Mouse (Mus musculus) fibroblast of lung, adult 2 months (primary cell): Measurements from ENCODE around the gene Il31.
"Not testable (repeated sequence)": the region's sequence is repeated elsewhere in the genome, so short reads cannot be mapped to it uniquely, and the experiment has no call there.

Experiments used
- DNase-seq: peaks from one replicate; pipeline ENCODE4 v3.0.0-alpha.2; 2011; ENCODE audit warnings: low read depth

Gene Il31

DNA sequence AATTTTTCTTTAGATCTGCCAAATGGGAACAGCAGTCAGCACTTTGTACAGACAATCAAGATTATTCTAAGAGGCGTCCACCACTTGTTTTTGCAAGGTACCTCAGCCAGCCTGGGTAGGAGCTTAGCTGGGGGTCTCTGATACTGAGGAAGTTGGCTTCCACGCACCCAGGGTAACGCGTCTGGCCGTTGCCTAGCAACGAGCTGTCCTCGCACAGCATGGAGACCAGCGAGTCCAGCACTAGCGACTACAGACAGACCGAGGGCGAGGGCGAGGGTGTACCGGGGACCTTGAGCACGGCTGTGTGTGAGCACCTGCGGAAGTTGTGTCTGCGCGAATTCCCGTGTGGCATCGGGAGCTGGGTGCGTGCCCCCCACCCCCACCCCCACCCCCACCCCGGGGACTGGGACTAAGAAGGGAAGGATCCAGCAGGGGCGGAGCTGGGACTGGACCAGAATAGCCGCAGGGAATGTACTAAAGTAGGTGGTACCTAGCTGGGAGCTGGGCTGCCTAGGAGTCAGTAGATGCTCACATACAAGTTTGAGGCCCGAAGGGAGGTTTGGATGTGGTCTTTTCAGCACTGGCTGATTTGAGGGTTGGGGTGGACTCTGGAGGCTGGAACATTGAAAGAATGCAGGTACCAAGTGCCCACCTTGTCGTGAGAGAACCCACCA, at the start of gene Il31, which contains the start of gene Lrrc43:
Gene Il31 (minus strand): TSS at position 378 of the 674 bp plus-strand sequence.
Gene Lrrc43 (plus strand): TSS at position 194 of the 674 bp plus-strand sequence.
- DNase-seq, result no peak

DNA sequence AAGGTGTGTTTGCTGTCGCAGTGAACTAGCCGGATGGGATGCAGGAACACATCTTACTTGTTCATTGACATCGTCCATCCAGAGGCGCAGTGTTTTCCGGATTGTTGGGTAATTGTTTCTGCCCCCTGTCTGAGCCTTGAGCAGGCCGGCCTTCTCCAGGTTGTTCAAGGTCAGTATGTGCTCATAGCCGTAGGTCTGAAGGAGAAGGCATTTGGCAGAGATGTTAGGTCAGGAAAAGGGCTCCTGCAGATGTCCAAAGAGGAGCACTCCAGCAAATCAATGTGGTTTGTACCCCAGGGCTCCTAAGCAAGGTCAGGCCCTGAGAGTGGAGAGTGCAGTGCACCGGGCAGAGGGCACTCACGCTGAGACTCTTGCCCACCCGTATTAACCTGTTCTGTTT, 44.5 kb upstream of the Il31 start:
- no peak for DNase-seq

DNA sequence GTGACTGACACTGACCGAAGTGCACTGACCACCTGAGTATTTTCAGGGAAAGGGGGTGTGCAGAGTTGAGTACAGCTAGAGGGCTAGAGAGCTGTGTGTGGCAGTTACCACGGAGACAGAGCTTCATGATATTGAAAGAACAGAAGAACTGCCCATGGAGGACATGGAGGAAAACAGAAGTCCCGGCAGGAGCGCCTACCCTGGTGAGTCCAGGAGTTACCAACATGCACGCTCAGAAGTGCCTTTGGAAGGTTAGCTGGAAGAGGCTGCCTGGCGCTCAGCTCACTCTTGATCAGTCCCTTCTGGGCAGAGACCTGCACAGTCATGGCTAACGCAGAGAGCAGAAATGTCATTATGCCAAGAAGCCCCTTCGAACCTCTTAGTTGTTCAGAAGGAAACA, 40.8 kb upstream of the Il31 start:
- DNase-seq, result no peak

DNA sequence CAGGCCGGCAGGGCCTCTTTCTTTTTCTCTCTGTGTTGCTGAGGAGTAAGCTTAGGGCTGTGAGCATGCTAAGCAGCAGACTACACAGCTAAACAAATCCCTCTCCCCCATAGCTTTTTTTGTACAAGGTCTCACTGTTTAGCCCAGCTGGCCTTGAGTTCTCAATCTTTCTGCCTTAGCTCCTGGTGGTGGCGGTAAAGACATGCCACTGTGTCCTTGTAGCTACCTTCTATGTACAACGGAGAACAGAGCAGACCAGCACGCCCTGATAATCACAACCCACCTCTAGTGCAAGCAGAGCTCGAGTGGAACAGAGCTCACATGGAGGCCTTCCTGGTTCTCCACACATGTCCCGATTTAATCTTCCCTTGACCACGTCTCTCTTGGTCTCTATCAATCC, 39.4 kb upstream of the Il31 start:
- no peak for DNase-seq

DNA sequence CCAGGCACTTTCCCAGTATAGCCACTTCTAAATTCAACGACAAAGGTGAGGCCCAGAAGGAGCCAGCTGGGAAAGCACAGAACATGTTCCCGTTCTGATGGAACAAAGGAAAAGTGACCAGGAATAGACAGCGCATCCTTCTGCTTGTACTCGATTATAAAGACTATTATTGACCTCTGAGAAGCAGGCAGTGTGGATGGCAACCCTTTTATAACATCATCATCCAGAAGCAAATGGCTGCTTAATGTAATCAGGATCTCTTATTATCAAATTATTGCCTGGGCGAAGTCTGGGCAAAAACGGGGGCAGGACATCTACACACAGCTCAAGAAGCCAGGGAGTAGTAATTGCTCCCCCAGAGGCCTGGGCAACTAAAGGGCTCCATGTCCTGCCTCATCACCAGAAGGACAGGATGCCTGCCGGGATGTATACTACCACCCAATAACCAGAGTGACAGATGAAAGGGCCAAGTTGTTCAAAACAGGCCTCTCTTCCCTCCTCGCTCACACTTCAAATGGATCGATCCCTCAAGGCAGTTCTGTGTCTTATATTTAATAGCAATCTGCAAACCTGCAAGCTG, 36.7 kb upstream of the Il31 start:
- DNase-seq, result no peak

DNA sequence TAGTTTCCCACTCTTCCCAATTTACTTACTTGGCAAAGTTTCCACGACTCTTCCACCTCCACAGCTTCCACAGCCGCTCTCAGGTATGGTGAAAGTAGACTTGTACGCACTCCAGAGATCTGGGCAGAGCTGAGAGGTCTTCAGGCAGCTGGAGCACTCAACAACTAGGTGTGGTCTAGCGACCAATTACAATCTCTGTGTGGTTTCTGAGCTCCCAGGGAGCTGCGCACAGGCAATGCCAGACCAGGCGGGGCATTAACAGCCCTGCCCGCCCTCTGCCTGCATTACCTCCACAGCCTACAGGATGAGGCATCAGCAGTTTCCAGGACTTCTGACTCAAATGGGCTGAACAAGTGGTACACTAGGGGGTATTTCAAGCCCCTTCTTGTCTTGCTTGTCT, 36.0 kb upstream of the Il31 start, which contains the start of gene Gm49027:
Gene Gm49027 (minus strand): TSS at position 208 of the 400 bp plus-strand sequence.
- DNase-seq, result no peak

DNA sequence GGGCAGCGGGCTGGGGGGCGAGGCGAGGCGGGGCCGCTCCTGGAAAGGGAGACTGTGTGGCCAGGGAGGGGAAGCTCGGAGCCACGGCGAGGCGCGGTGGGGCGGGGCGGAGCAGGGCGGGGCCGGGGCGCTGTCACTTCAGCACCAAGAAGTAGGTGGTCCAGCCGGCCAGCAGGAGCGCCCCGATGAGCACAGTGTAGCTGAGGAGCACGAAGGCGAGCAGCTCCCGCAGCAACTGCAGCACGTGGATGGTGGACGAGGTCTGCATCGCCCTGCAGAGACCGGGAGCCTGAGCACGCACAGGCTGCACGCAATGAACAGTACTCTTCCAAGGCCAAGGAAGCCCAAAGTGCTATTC, 35.1 kb upstream of the Il31 start:
- no peak for DNase-seq

DNA sequence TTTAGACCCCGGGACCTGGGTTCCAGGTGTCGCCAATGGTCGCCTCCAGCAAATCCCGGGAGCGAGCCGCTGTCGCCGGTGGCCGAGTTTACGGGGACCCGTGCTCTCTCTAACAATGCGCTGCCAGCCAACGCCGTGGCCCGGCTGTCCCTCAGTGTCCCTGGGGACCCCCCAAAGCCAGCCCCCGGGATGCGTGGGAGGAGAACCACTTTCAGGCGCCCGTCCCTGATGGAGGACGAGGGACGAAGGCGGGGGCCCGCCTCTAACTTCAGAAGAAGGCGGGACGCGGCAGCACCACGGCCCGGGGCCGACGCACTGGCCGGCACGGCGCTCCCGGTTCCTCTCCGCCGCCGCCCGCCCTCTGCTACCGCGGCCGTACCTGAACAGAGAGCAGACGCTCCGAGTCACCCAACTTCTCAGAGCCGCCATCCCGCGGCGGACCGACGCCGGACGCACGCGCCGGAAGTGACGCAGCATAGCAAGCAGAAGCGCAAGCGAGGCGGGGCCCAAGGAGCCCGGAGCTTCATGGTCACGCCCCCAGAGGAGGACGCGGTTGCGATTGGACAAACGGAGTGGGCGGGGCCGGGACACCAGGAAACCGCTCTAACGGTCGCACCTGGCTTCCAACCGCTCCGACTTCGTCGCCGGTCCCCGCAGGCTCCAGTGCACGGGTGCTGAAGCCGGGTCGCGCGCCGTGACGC, 34.6 kb upstream of the Il31 start, which contains the start of gene Diablo:
Gene Diablo (minus strand): TSS at position 485 of the 701 bp plus-strand sequence.
- peak; percentile 87 for DNase-seq

DNA sequence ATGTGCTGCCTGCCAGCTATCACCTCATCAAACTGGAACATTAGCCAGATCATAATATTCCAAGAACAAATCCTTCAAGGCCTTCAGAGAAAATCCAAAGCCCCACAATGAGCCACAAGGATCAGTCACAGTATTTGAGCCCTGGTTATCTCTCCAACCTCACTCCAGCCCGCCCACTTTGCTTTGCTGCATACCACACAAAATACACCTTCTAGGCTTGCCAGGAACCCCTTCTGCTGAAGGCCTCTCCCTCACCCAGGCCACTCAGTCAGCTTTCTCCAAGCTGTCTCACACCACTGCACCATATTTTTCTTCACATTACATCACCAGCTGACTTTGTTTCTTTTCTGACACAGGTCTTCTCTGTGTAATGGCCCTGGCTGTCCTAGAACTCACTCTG, 32.9 kb upstream of the Il31 start:
- no peak for DNase-seq

DNA sequence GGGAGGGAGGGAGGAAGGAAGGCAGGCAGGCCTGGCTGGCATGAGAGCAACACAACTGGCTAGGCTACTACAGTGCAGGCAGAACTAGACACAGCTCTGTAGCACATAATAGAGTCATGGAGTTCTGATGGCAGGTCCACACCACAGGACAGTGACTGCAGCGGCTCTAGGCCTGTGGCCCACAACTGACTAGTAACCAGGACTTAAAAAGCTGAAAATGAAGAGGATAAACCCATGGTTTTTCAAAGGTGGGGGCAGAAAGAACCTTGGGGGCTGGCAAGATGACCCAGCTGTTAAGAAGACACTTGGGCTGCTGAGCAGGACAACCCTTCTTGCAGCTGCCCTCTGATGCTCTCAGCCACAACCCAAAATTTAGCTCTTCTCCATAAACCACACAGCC, 32.3 kb upstream of the Il31 start:
- DNase-seq, result no peak

DNA sequence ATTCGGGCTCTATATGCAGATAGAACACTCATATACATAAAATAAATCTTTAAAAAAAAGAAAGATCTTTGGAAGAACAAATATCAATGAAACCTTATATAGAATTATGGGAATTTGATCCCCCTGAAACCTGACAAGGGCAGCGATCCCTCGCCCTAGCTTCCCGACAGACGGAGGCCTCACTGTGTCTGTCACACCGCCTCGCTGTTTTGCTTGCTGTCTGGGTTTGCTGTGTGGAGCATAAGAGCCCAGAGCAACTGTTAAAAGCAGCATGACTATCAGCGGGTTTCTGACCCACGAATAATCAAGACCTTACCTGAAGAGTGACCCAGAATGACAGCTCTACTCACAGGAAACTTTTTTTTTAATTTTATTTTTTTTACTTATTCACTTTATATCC, 31.4 kb upstream of the Il31 start:
- no peak for DNase-seq

DNA sequence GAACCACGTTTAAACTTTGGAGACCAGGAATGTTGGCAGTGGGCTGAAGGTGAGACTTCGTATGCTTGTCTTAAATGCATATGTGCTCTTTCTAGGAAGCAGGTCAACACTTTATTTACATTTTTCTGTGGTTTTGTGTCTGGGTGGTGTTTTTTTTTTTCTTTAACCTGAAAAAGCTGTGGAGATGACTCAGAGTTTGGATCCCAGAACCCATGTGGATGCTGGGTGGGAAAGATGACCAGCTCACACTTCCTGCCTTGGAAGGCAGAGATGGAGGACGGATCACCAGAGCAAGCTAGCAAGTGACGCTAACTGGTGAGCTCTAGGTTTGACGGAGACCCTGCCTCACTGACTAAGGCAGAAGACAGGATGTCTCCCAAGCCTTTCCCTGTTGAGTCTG, 25.6 kb upstream of the Il31 start:
- no peak for DNase-seq

DNA sequence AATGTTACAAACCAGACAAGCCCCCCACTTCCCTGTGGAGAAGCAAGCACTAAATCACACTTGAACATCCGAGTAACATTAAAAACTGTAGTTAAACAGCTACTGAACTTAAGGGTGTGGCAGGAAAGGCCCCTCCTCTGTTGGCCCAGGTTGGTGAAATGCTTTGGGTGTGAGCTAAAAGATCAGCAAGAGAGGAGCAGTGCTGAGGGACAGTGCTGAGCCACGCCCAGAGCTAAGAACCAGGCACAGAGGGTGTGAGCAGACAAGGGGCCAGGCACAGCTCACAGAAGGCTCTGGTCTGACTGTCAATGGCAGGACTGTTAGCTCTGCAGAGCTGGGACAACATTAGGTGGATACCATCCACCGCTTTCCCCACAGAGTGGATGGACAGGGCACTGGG, 22.8 kb upstream of the Il31 start:
- no peak for DNase-seq

DNA sequence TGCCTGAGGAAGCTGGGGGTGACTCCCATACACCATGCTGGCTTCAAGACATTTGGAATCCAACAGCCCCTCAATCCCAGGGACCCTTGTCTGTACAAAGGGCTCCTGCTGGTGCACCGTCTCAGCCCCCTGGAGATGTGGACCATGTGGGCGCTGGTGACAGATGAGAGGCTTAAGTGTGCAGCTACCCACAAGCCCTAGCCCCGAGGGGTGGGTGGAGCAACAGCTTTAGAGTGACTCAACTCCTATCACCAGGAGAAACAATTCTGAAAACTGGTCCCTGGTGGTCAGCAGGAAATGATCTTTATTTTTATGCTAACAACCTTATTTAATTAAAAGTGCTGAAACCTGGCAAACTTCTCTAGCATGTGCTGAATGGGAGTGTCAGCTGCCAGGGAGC, 22.1 kb upstream of the Il31 start:
- DNase-seq, result not testable (repeated sequence)

DNA sequence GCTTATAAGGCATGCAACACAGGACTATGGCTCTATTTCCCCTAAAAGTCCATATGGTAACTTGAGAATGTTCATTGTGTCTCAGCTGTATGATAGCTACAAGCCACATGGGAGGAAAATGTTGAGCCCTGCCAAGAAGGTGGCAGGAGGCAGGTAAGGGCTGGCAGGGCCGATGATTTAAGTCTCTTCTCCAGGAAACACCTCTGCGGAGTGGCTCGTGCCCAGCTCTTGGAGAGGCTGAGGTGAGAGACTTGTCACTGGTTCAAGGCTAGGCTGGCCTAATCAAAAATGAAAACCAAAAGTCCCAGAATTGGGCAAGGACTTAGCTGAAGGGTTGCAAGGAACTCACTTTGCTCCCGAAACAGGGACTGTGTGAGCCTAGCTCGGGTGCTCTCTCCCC, 20.9 kb upstream of the Il31 start, which contains the start of gene B3gnt4:
Gene B3gnt4 (plus strand): TSS at position 301 of the 400 bp plus-strand sequence.
- no peak for DNase-seq

DNA sequence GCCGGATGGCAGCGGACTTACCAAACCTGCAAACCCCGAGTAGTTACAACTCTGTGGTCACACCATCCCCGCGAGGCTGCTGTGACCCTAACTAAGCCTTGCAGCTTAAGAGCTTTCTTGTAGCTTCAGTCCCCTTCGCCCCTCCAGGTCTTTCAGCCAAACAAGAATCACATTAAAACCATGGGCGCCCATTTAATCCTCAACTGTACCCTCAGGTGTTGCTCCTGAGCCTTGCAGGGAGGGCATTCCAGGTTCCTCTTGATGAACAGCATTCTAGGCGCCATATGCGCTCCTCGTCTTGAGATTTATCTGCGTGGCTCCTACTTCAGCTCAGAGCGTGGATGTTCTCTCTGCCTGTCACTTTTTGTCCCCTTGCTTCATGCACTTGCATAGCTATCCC, 19.6 kb upstream of the Il31 start:
- DNase-seq, result no peak

DNA sequence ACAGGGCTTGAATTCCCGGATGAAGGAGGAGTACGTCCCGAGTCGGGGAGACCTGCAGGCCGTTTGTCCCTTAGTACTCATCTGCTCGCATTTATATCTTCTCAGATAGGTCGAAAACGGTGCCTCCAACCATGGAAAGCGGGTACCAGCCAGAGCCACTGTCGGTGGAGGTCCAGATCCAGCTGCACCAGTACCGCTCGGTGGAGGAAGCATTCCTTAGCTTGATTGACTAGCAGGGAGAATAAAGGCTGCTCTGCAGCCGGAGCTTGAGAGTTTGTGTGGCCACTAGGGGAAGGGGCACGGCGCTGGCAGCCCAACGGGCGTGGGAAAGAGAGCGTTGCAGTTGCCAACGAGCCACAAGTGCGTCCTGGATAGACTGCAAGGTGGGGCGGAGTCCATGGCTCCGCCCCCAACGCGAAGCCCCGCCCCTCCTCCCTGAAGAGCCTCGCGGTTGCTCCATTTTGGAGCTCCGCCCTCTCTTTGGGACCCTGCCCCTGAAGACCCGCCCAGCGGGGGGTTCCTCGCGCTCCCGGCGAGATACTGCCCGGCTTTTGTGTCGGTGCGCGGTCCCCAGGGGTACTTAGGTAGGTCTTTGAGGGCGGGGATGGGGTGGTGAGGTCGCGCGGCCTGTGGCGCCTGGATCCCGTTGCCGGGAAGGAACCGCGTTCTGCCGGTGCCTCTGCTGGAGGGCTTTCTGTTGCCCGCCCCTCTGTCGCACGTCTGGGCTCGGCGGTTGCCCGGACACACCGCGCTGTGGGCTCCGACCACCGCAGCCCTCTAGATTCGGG, 18.8 kb upstream of the Il31 start:
- peak; percentile 61 for DNase-seq

DNA sequence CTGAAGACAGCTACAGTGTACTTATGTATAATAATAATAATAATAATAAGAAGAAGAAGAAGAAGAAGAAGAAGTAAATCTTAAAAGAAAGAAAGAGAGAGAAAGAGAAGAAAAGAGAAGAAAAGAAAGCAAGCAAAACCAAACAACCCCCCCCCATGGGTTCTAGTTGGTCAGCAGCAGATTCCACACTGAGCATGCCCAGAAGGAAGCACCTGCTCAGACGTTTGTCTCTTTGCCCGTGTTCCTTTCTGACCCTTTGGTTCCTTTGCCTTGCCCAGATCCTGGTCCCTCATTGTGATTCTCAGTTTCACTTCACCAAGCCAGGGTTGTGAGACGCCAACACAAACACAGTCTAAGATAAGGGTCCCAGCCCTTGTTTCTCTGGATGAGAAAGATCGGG, 12.7 kb upstream of the Il31 start:
- no peak for DNase-seq

DNA sequence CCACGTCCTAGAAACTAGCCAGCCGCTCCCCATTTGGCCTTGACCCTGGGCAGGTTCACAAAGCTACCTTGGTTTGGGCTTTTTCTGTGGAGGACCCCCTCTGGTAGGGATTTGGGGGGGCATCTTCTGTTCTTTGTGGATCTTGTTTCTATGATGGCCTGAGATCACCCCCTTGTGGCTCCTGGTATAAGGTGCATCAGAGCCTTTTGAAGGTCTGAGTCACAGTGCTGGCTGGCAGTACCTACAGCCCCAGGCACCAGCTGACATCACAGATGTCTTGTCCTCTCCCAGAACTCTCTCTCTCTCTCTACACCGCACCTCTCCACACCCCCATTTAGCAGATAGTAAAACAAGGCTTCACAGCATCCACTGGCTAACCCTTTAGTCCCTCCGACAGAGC, 10.4 kb upstream of the Il31 start:
- DNase-seq, result no peak

DNA sequence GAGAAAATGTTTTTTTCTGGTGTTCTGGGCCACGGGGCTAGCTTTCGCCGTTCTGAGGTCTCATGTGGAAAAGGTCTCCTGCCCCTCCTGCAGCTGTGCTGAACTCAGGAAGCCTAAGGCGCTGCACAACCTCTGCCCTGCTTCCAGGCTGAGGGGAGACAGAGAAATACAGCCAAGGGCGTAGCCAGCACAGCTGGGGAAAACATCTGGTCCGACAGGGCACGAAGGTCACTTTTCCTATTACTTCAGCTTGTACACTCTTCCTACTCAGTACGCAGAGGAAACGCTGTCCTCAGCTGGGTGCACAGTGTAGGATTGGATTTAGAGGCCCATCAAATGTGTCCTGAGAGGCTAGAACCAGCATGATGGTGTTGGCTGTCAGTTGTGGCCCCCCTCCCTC, 646 bp upstream of the Il31 start:
- no peak for DNase-seq

DNA sequence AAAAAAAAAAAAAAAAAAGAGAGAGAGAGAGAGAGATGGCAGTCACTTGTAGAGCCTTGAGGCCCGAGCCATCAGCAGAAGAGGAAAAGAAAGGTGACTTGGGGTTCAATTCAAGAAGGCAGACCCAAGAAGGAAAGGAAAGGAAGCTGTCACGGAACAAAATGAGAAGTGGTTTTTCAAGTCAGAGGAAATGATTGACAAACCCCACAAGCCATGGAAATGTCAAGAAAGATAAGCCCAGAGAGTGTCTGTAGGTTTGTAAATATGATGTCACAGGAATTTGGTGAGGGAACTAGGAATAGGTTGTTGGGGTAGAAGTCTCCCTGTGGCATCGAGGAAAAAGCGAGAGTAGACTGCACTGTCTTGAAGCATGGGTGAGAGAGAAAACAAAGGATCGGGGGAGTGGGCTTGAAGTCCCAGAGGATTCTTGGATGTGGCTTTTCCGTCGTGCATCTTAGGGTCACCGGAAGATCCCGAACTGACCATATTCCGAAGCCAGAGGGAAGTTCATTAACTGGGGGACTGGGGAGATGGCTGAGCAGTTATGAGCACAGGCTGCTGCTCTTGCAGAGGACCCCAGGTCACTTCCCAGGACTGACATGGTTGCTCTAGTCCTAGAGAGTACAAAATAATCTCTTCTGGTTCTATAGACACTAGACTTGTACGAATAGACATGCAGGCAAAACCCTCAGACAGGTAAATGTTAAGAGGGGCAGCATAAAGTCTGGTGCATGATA, 1.5 kb downstream of the Il31 start:
- DNase-seq, result no peak

DNA sequence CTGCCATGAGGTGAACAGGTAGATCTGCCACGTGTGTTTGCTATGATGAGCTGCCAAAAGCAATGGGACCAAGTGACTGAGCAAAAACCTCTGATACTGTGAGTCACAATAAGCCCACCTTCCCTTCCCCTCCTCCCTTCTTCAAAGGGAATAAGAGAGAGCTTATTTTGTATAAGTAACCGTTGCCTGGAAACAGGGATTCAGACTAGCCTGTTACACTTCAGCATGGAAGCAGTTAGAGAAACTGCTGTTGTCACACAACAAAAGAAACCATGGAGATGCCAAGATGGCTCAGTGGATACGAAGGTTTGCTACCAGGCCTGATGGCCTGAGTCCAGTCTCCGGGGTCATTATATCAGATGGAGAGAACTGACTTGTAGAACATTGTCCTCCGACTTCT, 15.5 kb downstream of the Il31 start:
- DNase-seq, result no peak
